ENCODE assay signal across 11 mouse cellular contexts in genomic region chr2:119313780-119314479, GRCm38 (mm10). TPM values are rescaled to one million over a fixed set of nuclear protein-coding genes. Genes with fewer than 3 reads are reported as not detected.
DNase-seq lines count a peak whose midpoint lies in the region; ATAC-seq and TF ChIP-seq lines count a peak whose summit lies in the region.
"Had no signal": no experiment of that assay in that cellular context is flagged by ENCODE, and none has a peak within 500 bp of the region (broad histone marks: within the 10 kb centered on the region; RNA-seq: fewer than 3 reads in every experiment).

No protein-coding gene starts in this region.

- H3K9me3 ChIP-seq in embryonic facial prominence, embryonic 10.5 days: peaks cover 3% of the 10 kb centered on the region; the same call in 1 of the 2 replicates
- H3K9me3 ChIP-seq in lung, postnatal 0 days (ENCODE audit: low read length): no peaks in the 10 kb centered on the region
- H3K9me3 ChIP-seq: limb, embryonic 13.5 days had no signal

- no peak for DNase-seq in kidney, adult 2 months
- DNase-seq in kidney, adult 8-10 months: no peak
- DNase-seq in Muller cell, postnatal 12 days (ENCODE audit: inconsistent ontology term): peak; percentile 53
- no peak for DNase-seq in embryonic facial prominence, embryonic 10.5 days (ENCODE audit: low spot score)
- peak; percentile 59 for DNase-seq in lung, postnatal 0 days (ENCODE audit: low spot score)
- no peak for DNase-seq in thymus, postnatal 36 days
- DNase-seq in layer of hippocampus, postnatal 25 days (ENCODE audit: extremely low spot score in 1 of 2, low spot score in 1 of 2): no peak
- DNase-seq: adrenal gland, postnatal 36 days; cerebellum, postnatal 36 days had no signal

- no peaks in the 10 kb centered on the region for H3K36me3 ChIP-seq in kidney, adult 2 months (ENCODE audit: control insufficient read depth, insufficient read depth, low read length)
- no peaks in the 10 kb centered on the region for H3K36me3 ChIP-seq in embryonic facial prominence, embryonic 10.5 days (replicated peaks)
- H3K36me3 ChIP-seq in lung, postnatal 0 days (ENCODE audit: insufficient read depth, low read length): no peaks in the 10 kb centered on the region
- H3K36me3 ChIP-seq: limb, embryonic 13.5 days had no signal

- H3K27me3 ChIP-seq in kidney, adult 2 months (replicated peaks; ENCODE audit: control insufficient read depth, insufficient read depth, low read length): no peaks in the 10 kb centered on the region
- peaks cover 66% of the 10 kb centered on the region for H3K27me3 ChIP-seq in embryonic facial prominence, embryonic 10.5 days (replicated peaks; ENCODE audit: low read depth, poor library complexity, severe bottlenecking)
- no peaks in the 10 kb centered on the region for H3K27me3 ChIP-seq in lung, postnatal 0 days (replicated peaks; ENCODE audit: insufficient read depth, low read length)
- H3K27me3 ChIP-seq: limb, embryonic 13.5 days had no signal

- H3K27ac ChIP-seq in kidney, adult 2 months (ENCODE audit: insufficient read depth, low read depth, low read length): 0 out of 2 replicates have a peak overlapping the region, but pooled peaks have one; percentile 24
- 0 out of 2 replicates have a peak overlapping the region, but pooled peaks have one; percentile 36 for H3K27ac ChIP-seq in embryonic facial prominence, embryonic 10.5 days (replicated peaks)
- H3K27ac ChIP-seq in lung, postnatal 0 days (ENCODE audit: low read length): peak overlapping the region; percentile 88
- H3K27ac ChIP-seq: limb, embryonic 13.5 days had no signal

- TF ChIP-seq EP300 in lung, postnatal 0 days (IDR thresholded peaks at IDR 0.05): peak; percentile 60

- peak; percentile 71 for ATAC-seq in lung, postnatal 0 days

- 44% methylated on average over 10 of the region's 10 CpGs for WGBS in kidney, adult 2 months
- WGBS in embryonic facial prominence, embryonic 10.5 days: 20% methylated on average over 10 of the region's 10 CpGs
- 37% methylated on average over 10 of the region's 10 CpGs for WGBS in lung, postnatal 0 days

- TF ChIP-seq POLR2A in kidney, adult 2 months (IDR thresholded peaks at IDR 0.05; ENCODE audit: low read depth, low read length): no peak

- H3K4me1 ChIP-seq in kidney, adult 2 months (ENCODE audit: control insufficient read depth, insufficient read depth, low read length): peaks cover 13% of the 10 kb centered on the region
- H3K4me1 ChIP-seq in embryonic facial prominence, embryonic 10.5 days: peaks cover 53% of the 10 kb centered on the region
- H3K4me1 ChIP-seq in lung, postnatal 0 days (ENCODE audit: insufficient read depth, low read depth, low read length): peaks cover 5% of the 10 kb centered on the region; the same call in 1 of the 2 replicates

- TF ChIP-seq CTCF in kidney, adult 2 months (conservative IDR thresholded peaks at IDR 0.05; ENCODE audit: insufficient read depth, insufficient read length, low read depth, low read length): no peak
- TF ChIP-seq CTCF in lung, postnatal 0 days (IDR thresholded peaks at IDR 0.05): no peak

- no peak overlapping the region for H3K4me2 ChIP-seq in lung, postnatal 0 days (replicated peaks; ENCODE audit: low read depth, low read length)
- H3K4me2 ChIP-seq: limb, embryonic 13.5 days had no signal

- no peak overlapping the region for H3K4me3 ChIP-seq in kidney, adult 2 months (ENCODE audit: insufficient read depth, low read depth, low read length)
- no peak overlapping the region; the same call in 1 of the 2 replicates for H3K4me3 ChIP-seq in embryonic facial prominence, embryonic 10.5 days
- no peak overlapping the region for H3K4me3 ChIP-seq in lung, postnatal 0 days (ENCODE audit: low read depth, low read length)
- H3K4me3 ChIP-seq: limb, embryonic 13.5 days had no signal

- no peak overlapping the region for H3K9ac ChIP-seq in lung, postnatal 0 days (replicated peaks; ENCODE audit: low read depth)
- H3K9ac ChIP-seq: limb, embryonic 13.5 days had no signal

RNA-seq across cellular contexts. Expression of gene Dll4, which starts 11.7 kb away (rescaled TPM):
- polyA plus RNA-seq in kidney, adult 2 months (2012; rRNA removed): 14.6 and 15.9 TPM in 2 replicates
- 4.4 and 4.6 TPM in 2 replicates for polyA plus RNA-seq in embryonic facial prominence, embryonic 10.5 days (2016; fragmentation: Nextera tagmentation; extraction: Ambion mirVana)
- 22.7 and 25.9 TPM in 2 replicates for polyA plus RNA-seq in lung, postnatal 0 days (2015; fragmentation: Nextera tagmentation; extraction: Ambion mirVana)
- 1 to 10 TPM; 3.0 to 5.2 TPM for total RNA-seq in layer of hippocampus, postnatal 25 days (2021)
- total RNA-seq: MEL had no signal

RNA-seq across cellular contexts. Expression of gene Vps18, which starts 25.4 kb away (rescaled TPM):
- polyA plus RNA-seq in kidney, adult 2 months (2012; rRNA removed): 24.0 and 27.4 TPM in 2 replicates
- 23.1 and 25.1 TPM in 2 replicates for polyA plus RNA-seq in embryonic facial prominence, embryonic 10.5 days (2016; fragmentation: Nextera tagmentation; extraction: Ambion mirVana)
- 11.1 and 11.4 TPM in 2 replicates for polyA plus RNA-seq in lung, postnatal 0 days (2015; fragmentation: Nextera tagmentation; extraction: Ambion mirVana)
- 10 to 100 TPM; 37.5 to 43.9 TPM for total RNA-seq in layer of hippocampus, postnatal 25 days (2021)

RNA-seq across cellular contexts. Expression of gene Chac1, which starts 37.1 kb away (rescaled TPM):
- 2.0 and 2.2 TPM in 2 replicates for polyA plus RNA-seq in kidney, adult 2 months (2012; rRNA removed)
- 0.90 and 1.1 TPM in 2 replicates for polyA plus RNA-seq in embryonic facial prominence, embryonic 10.5 days (2016; fragmentation: Nextera tagmentation; extraction: Ambion mirVana)
- polyA plus RNA-seq in lung, postnatal 0 days (2015; fragmentation: Nextera tagmentation; extraction: Ambion mirVana): 1.5 and 1.8 TPM in 2 replicates
- total RNA-seq in layer of hippocampus, postnatal 25 days (2021): 1 to 10 TPM; 6.4 to 7.1 TPM

RNA-seq across cellular contexts. Expression of gene Rhov, which starts 42.9 kb away (rescaled TPM):
- 5.9 and 7.8 TPM in 2 replicates for polyA plus RNA-seq in kidney, adult 2 months (2012; rRNA removed)
- 0.74 and 2.5 TPM in 2 replicates for polyA plus RNA-seq in embryonic facial prominence, embryonic 10.5 days (2016; fragmentation: Nextera tagmentation; extraction: Ambion mirVana)
- 3.0 and 3.1 TPM in 2 replicates for polyA plus RNA-seq in lung, postnatal 0 days (2015; fragmentation: Nextera tagmentation; extraction: Ambion mirVana)
- 1 to 10 TPM; 6.3 to 6.9 TPM for total RNA-seq in layer of hippocampus, postnatal 25 days (2021)
- total RNA-seq: MEL had no signal

Comparison
In these comparisons a context has a peak if more than half of its experiments do, and no peak if none do; other contexts are left out.
1. DNase-seq: peak in Muller cell, postnatal 12 days (single experiment) and lung, postnatal 0 days (single experiment); none in kidney, adult 2 months (single experiment), kidney, adult 8-10 months (0 of 2), embryonic facial prominence, embryonic 10.5 days (single experiment), thymus, postnatal 36 days (0 of 2) and layer of hippocampus, postnatal 25 days (0 of 2).
2. H3K27ac ChIP-seq: peak in every context shown above with its lines; median percentile 88 in lung, postnatal 0 days; 36 in embryonic facial prominence, embryonic 10.5 days; 24 in kidney, adult 2 months.